Mouse (Mus musculus) inflammation-experienced regulatory T-cells (primary cell): ENCODE results near the gene Cdkl2. TPM values are rescaled to one million over a fixed set of nuclear protein-coding genes. Genes with fewer than 3 reads are reported as not detected.

Experiments used
- polyA plus RNA-seq, 2 experiments: library from polyadenylated mRNA; unstranded; fragments of 100-300 nt; shearing (Covaris generic); gene quantifications; one replicate each; pipeline ENCODE4 v1.2.1; 2017

Gene Cdkl2
- 1 to 10 TPM; 4.8 to 5.4 TPM for polyA plus RNA-seq

GRCm38 (mm10) chr5:92043783-92044182, at the start of gene Cdkl2:
Gene Cdkl2 (minus strand): TSS chr5:92043883.

GRCm38 (mm10) chr5:92083417-92084038, 39.8 kb upstream of the Cdkl2 start, which contains the start of gene G3bp2:
Gene G3bp2 (minus strand): TSS chr5:92083719.

DNA sequence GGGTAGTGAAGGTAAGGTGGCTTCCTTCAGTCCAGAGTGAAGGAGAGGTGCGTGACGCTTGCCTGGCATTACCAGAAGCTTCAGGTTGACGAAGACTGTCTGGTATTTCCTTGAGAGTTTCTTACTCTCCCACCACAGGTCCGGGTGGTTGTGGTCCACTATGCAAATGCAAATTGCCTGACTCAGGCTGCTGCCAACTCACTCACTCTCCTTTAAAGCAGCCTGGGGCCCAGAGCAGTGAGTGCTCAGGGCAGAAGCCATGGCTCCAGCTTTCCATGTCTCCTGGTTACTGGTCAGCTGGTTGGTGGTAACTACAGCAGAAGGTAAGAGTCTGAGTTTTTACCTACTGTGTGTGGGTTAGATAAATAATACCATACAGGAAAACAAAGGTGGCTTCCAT, 56.4 kb downstream of the Cdkl2 start, which contains the start of gene Odaph:
Odaph (plus strand) TSS at position 240 of the 400 bp plus-strand sequence.

DNA sequence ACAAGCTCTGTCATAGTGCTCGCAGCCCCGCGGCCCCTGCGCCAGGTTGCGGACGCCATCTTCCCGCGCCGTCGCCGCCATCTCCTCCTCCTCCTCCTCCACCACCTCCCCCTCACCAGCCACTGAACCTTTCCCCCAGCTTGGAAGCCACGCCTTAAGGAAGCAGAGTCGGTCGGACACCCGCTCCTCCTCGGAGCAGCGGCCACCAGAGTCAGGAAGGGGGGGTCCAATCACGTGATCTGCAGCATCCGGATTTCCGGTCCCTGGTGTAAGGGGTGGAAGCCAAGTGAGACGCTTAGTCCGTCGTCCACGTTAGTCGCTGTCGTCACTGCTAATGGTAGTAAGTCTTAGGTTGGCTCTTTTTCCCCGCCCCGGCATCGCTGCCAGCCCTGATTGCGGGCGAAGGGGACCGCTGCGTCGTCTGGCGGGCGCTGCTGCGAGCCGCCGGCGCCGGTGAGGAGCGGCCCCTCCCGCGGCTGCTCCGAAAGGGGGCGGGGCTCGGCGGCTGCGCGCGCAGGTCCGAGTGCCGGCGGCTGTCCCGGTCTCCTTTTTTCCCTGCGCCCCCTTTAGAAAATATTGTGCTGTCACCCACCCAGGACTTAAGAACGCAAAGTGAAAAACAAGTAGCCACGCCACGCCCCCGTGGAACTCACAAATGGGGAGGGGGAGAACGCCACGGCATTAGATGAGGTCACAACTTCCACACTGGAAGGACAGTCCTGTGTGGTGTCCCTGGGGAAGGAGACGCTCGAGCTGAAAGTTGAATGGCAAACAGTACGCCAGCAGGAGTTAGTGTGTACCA, 80.8 kb downstream of the Cdkl2 start, which contains the start of gene Rchy1:
Rchy1 (minus strand) TSS at position 430 of the 802 bp plus-strand sequence.

Other genes starting within 250 kb of the Cdkl2 start
- 100 to 1,000 TPM in 1 of 2 experiments, 10 to 100 TPM in 1; 96.0 to 142 TPM for gene Rchy1, start 80.8 kb downstream of the Cdkl2 start, polyA plus RNA-seq
- gene Odaph, start 56.4 kb downstream of the Cdkl2 start, polyA plus RNA-seq: under 1 TPM in 1 of 2 experiments, not detected in 1; 0.76 TPM
- 100 to 1,000 TPM; 159 to 181 TPM for gene G3bp2, start 39.8 kb upstream of the Cdkl2 start, polyA plus RNA-seq
- gene Uso1, start 94.1 kb upstream of the Cdkl2 start, polyA plus RNA-seq: 10 to 100 TPM; 40.3 to 56.6 TPM
- not detected for gene U90926, start 171.5 kb upstream of the Cdkl2 start, polyA plus RNA-seq
- under 1 TPM; 0.30 to 0.87 TPM for gene Ppef2, start 212.4 kb upstream of the Cdkl2 start, polyA plus RNA-seq
- 10 to 100 TPM; 10.8 to 13.4 TPM for gene Naaa, start 234.3 kb upstream of the Cdkl2 start, polyA plus RNA-seq